Mouse (Mus musculus) thymus, adult 2 months (tissue): ENCODE data around the gene Topbp1.

Source experiments
- CTCF ChIP-seq: fragments of 200-500 bp; IDR thresholded peaks from 2 replicates; pipeline ENCODE4 v1.5.1; 2012; ENCODE audit warnings: mild to moderate bottlenecking, control low read depth, low read length, moderate library complexity, borderline replicate concordance; ENCODE audit not compliant: control insufficient read depth, poor library complexity, insufficient read depth; ENCODE audit errors: extremely low read depth
- POLR2A ChIP-seq: fragments of 200-500 bp; IDR thresholded peaks from 2 replicates; pipeline ENCODE4 v1.6.1; 2012; ENCODE audit warnings: mild to moderate bottlenecking, low read length, control low read depth, moderate library complexity; ENCODE audit not compliant: control insufficient read depth, poor library complexity, insufficient read depth; ENCODE audit errors: extremely low read depth

DNA sequence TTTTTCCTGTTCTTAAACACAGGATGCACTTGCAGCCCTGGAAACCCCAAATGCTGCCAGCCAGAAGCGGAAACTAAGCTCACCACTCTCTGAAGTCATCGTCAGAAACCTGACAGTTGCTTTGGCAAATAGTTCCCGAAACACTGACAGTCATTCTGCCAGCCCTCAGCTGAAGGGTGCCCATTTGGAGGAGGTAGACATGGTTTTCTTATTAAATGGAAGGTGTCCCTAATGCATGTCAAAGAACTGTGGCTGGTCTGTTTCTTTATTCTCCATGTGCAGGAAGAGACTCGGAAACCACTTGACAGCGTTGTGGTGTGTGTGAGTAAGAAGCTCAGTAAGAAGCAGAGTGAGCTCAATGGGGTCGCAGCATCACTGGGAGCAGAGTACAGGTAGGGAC lies 27.6 kb downstream of the Topbp1 start:
- TF ChIP-seq POLR2A, result no peak
- TF ChIP-seq CTCF, result no peak
